Mouse (Mus musculus) lung, embryonic 16.5 days (tissue): ENCODE measurements around the gene Pcna. TPM values are rescaled to one million over a fixed set of nuclear protein-coding genes. Genes with fewer than 3 reads are reported as not detected.
A peak's percentile ranks its signal among the peaks of the same experiment; 100 is the strongest.

ENCODE experiments used
- ATAC-seq: fragments of 200-750 bp; cut with Nextera tagmentation; 2 replicates; pipeline ENCODE4 v1.8.0; 2017; ENCODE audit warnings: low read depth, mild to moderate bottlenecking, moderate library complexity
- H3K27ac ChIP-seq: fragments of 300-500 bp; sonication (generic); 2 replicates; pipeline ENCODE4 v1.5.1; 2014; ENCODE audit warnings: mild to moderate bottlenecking, control low read depth, low read length
- H3K27me3 ChIP-seq: fragments of 300-500 bp; sonication (generic); 2 replicates; pipeline ENCODE4 v1.6.1; 2014; ENCODE audit warnings: low read depth, low read length, mixed read lengths; ENCODE audit not compliant: control insufficient read depth, insufficient read depth
- H3K36me3 ChIP-seq: fragments of 300-500 bp; sonication (generic); 2 replicates; pipeline ENCODE4 v1.6.1; 2014; ENCODE audit warnings: low read length; ENCODE audit not compliant: control insufficient read depth, insufficient read depth
- H3K4me1 ChIP-seq: fragments of 300-500 bp; sonication (generic); replicated peaks from 2 replicates; pipeline ENCODE4 v1.6.1; 2014; ENCODE audit warnings: low read length, mixed read lengths; ENCODE audit not compliant: control insufficient read depth, insufficient read depth
- H3K4me2 ChIP-seq: fragments of 300-500 bp; sonication (generic); 2 replicates; pipeline ENCODE4 v1.6.1; 2014; ENCODE audit warnings: low read depth, low read length, control low read depth
- H3K4me3 ChIP-seq: fragments of 300-500 bp; sonication (generic); 2 replicates; pipeline ENCODE4 v1.5.1; 2014; ENCODE audit warnings: mild to moderate bottlenecking, low read length, control low read depth
- H3K9ac ChIP-seq: fragments of 300-500 bp; sonication (generic); 2 replicates; pipeline ENCODE4 v1.6.1; 2014; ENCODE audit warnings: low read length, control low read depth
- H3K9me3 ChIP-seq: fragments of 300-500 bp; sonication (generic); 2 replicates; pipeline ENCODE4 v1.6.1; 2016; ENCODE audit warnings: low read length; ENCODE audit not compliant: control insufficient read depth
- WGBS: fragments of 180-500 bp; shearing (Covaris S2); extraction: QIAGEN DNeasy Blood & Tissue Kit; methylation state at CpG from one replicate; pipeline ENCODE4 v1.1.7; 2014; 5-methylcytosine and 5-hydroxymethylcytosine counted together
- polyA plus RNA-seq: library from polyadenylated mRNA; unstranded; fragments of >200 nt; fragmentation: Nextera tagmentation; extraction: Ambion mirVana; gene quantifications from 2 replicates; pipeline ENCODE4 v1.2.1, GENCODE M21; 2015

The Pcna gene
- polyA plus RNA-seq, 1 experiment from 2014 or later, result 250 TPM

- WGBS, result 15% methylated on average over 6 of the region's 6 CpGs
- H3K27ac ChIP-seq, result no peak overlapping the region
- no peaks in the 10 kb centered on the region for H3K36me3 ChIP-seq
- H3K4me1 ChIP-seq, result peaks cover 5% of the 10 kb centered on the region; the same call in 1 of the 2 replicates
- peak overlapping the region; percentile 98 for H3K4me3 ChIP-seq
- no peaks in the 10 kb centered on the region for H3K27me3 ChIP-seq
- no peaks in the 10 kb centered on the region for H3K9me3 ChIP-seq
- H3K4me2 ChIP-seq, result peak overlapping the region; percentile 82
- ATAC-seq, result no peak
- peak overlapping the region; percentile 96; the same call in 1 of the 2 replicates for H3K9ac ChIP-seq
Observed at GRCm38 (mm10) chr2:132264266-132264710, 11.2 kb upstream of the Pcna start.

- H3K9me3 ChIP-seq, result no peaks in the 10 kb centered on the region
- H3K27ac ChIP-seq, result peak overlapping the region; percentile 80
- peaks cover 5% of the 10 kb centered on the region; the same call in 1 of the 2 replicates for H3K4me1 ChIP-seq
- H3K9ac ChIP-seq, result peak overlapping the region; percentile 96
- under 1% methylated on average over 43 of the region's 47 CpGs for WGBS
- no peaks in the 10 kb centered on the region for H3K27me3 ChIP-seq
- H3K4me2 ChIP-seq, result peak overlapping the region; percentile 82
- H3K4me3 ChIP-seq, result peak overlapping the region; percentile 98
- no peak; the same call in 1 of the 2 replicates for ATAC-seq
- H3K36me3 ChIP-seq, result no peaks in the 10 kb centered on the region
Observed at GRCm38 (mm10) chr2:132263421-132264265, 10.5 kb upstream of the Pcna start.

GRCm38 (mm10) chr2:132262879-132263398, 9.8 kb upstream of the Pcna start, which contains the start of gene Cds2:
TSS of gene Cds2 (plus strand) at chr2:132263148.
- H3K4me2 ChIP-seq, result peak within 1 kb of the TSS; percentile 82
- peak within 1 kb of the TSS; percentile 96 for H3K9ac ChIP-seq
- peak within 1 kb of the TSS; percentile 98 for H3K4me3 ChIP-seq
- H3K36me3 ChIP-seq, result no peaks in the 10 kb centered on the region
- H3K27ac ChIP-seq, result peak within 1 kb of the TSS; percentile 80
- H3K4me1 ChIP-seq, result peaks cover 5% of the 10 kb centered on the region; the same call in 1 of the 2 replicates
- 0% methylated on average over 24 of the region's 49 CpGs for WGBS
- ATAC-seq, result peak; percentile 99
- H3K9me3 ChIP-seq, result no peaks in the 10 kb centered on the region
- H3K27me3 ChIP-seq, result no peaks in the 10 kb centered on the region

- H3K27ac ChIP-seq, result no peak overlapping the region
- H3K36me3 ChIP-seq, result no peaks in the 10 kb centered on the region
- no peak overlapping the region for H3K4me2 ChIP-seq
- H3K4me3 ChIP-seq, result no peak overlapping the region
- peaks cover 5% of the 10 kb centered on the region; the same call in 1 of the 2 replicates for H3K4me1 ChIP-seq
- no peak for ATAC-seq
- WGBS, result 66% methylated on average over 6 of the region's 6 CpGs
- no peaks in the 10 kb centered on the region for H3K9me3 ChIP-seq
- no peak overlapping the region for H3K9ac ChIP-seq
- H3K27me3 ChIP-seq, result no peaks in the 10 kb centered on the region
Observed at GRCm38 (mm10) chr2:132262175-132262574, 9.1 kb upstream of the Pcna start.

GRCm38 (mm10) chr2:132260601-132261000, 7.5 kb upstream of the Pcna start:
- Histone ChIP-seq H3K4me2 (no peak overlapping the region), H3K36me3 (no peaks in the 10 kb centered on the region), H3K4me1 (peaks cover 3% of the 10 kb centered on the region; the same call in 1 of the 2 replicates), H3K4me3 (no peak overlapping the region), H3K9ac (no peak overlapping the region), H3K27ac (no peak overlapping the region), H3K9me3 (no peaks in the 10 kb centered on the region), H3K27me3 (no peaks in the 10 kb centered on the region)
- no peak for ATAC-seq
- WGBS, result 79% methylated on average over 3 of the region's 3 CpGs

- ATAC-seq, result no peak
- H3K4me3 ChIP-seq, result no peak overlapping the region
- no peak overlapping the region for H3K27ac ChIP-seq
- H3K36me3 ChIP-seq, result no peaks in the 10 kb centered on the region
- no peak overlapping the region for H3K4me2 ChIP-seq
- H3K27me3 ChIP-seq, result no peaks in the 10 kb centered on the region
- H3K9ac ChIP-seq, result no peak overlapping the region
- WGBS, result 91% methylated on average over 6 of the region's 6 CpGs
- H3K9me3 ChIP-seq, result no peaks in the 10 kb centered on the region
- H3K4me1 ChIP-seq, result no peaks in the 10 kb centered on the region
Observed at GRCm38 (mm10) chr2:132257350-132258068, 4.4 kb upstream of the Pcna start.

GRCm38 (mm10) chr2:132253603-132254002, 489 bp upstream of the Pcna start:
- no peak for ATAC-seq
- Histone ChIP-seq H3K4me2 (peak overlapping the region; percentile 60), H3K27ac (peak overlapping the region; percentile 85), H3K9ac (peak overlapping the region; percentile 69), H3K4me1 (peaks cover 6% of the 10 kb centered on the region; the same call in 1 of the 2 replicates), H3K27me3 (no peaks in the 10 kb centered on the region), H3K36me3 (no peaks in the 10 kb centered on the region), H3K9me3 (no peaks in the 10 kb centered on the region), H3K4me3 (peak overlapping the region; percentile 71)
- under 1% methylated on average over 7 of the region's 7 CpGs for WGBS

GRCm38 (mm10) chr2:132251911-132252310, 1.2 kb downstream of the Pcna start:
- peaks cover 10% of the 10 kb centered on the region for H3K4me1 ChIP-seq
- H3K36me3 ChIP-seq, result no peaks in the 10 kb centered on the region
- peak overlapping the region; percentile 71 for H3K4me3 ChIP-seq
- no peak for ATAC-seq
- no peaks in the 10 kb centered on the region for H3K27me3 ChIP-seq
- no peaks in the 10 kb centered on the region for H3K9me3 ChIP-seq
- peak overlapping the region; percentile 54; the same call in 1 of the 2 replicates for H3K27ac ChIP-seq
- WGBS, result 4% methylated on average over 8 of the region's 8 CpGs
- peak overlapping the region; percentile 67 for H3K9ac ChIP-seq
- H3K4me2 ChIP-seq, result peak overlapping the region; percentile 58
